8 mouse cellular contexts compared by ENCODE assay signal in the genomic region with DNA sequence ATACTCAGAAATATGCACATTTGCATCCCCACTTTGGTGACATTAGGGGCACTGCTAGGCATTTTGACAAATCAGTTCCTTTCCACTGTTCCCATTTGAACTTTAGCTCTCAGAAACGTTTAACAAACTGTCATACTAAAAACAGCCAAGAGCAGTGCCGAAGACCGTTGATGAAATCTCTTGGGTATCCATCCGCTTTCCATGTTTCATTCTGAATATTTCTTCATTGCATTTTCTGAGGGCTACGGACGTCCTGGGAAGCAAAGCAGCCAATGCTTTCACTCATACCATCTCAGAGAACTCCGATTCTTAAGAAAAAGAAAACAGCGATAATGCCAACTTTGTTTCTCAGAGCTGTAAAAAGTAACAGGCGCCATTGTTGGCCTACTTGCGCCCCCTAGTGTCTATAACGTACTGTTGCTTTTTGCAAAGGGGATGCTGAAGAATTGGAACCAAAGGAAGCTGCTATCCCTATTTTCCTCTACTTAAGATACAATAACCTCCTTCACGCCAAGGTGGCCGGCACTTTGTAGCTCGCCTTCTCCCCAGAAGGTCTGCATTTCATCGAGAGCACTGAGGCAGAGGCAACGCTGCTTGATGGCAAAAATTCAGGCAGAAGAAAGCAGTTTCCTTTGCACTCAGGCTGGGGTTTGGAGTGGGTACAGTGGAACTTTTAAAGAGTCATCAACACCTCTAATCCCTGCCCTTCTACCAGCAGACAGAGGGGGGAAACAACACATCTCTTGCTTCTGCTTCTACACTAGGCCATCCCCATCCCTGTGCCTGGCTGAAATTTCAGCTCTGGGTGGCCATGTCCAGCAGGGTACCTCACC.
DNase-seq lines count a peak whose midpoint lies in the region; ATAC-seq and TF ChIP-seq lines count a peak whose summit lies in the region.

No protein-coding gene starts in this region.

- peak; percentile 21; the same call in 1 of the 2 replicates for ATAC-seq in forebrain, embryonic 16.5 days
- no peak for ATAC-seq in liver, embryonic 14.5 days (ENCODE audit: insufficient read depth)
- ATAC-seq in neural tube, embryonic 13.5 days (ENCODE audit: low read depth) = peak; percentile 13; the same call in 1 of the 2 replicates

- no peak overlapping the region for H3K9ac ChIP-seq in forebrain, embryonic 16.5 days (replicated peaks; ENCODE audit: low read depth, low read length)
- H3K9ac ChIP-seq in liver, embryonic 14.5 days (replicated peaks) = no peak overlapping the region
- peak overlapping the region; percentile 53; the same call in 1 of the 2 replicates for H3K9ac ChIP-seq in neural tube, embryonic 13.5 days

- peak; percentile 71 for TF ChIP-seq CTCF in liver, embryonic 14.5 days (IDR thresholded peaks at IDR 0.05; ENCODE audit: low read depth)

- no peak overlapping the region for H3K27ac ChIP-seq in forebrain, embryonic 16.5 days (ENCODE audit: low read length)
- H3K27ac ChIP-seq in liver, embryonic 14.5 days = no peak overlapping the region
- peak overlapping the region; percentile 39 for H3K27ac ChIP-seq in neural tube, embryonic 13.5 days (replicated peaks)

- intact Hi-C loops in heart, postnatal 14 days (cut with DNase I) = loop anchor here (2.0 to 10.0 kb wide), 5 partner anchors 156 to 1609 kb away; no protein-coding TSS in a partner anchor

- peaks cover 7% of the 10 kb centered on the region; the same call in 1 of the 2 replicates for H3K27me3 ChIP-seq in forebrain, embryonic 16.5 days (replicated peaks; ENCODE audit: control insufficient read depth, insufficient read depth, low read length)
- H3K27me3 ChIP-seq in liver, embryonic 14.5 days (ENCODE audit: control insufficient read depth, insufficient read depth, low read length) = no peaks in the 10 kb centered on the region
- H3K27me3 ChIP-seq in neural tube, embryonic 13.5 days = peaks cover 7% of the 10 kb centered on the region; the same call in 1 of the 2 replicates

- H3K9me3 ChIP-seq in forebrain, embryonic 16.5 days (ENCODE audit: control insufficient read depth, low read length) = no peaks in the 10 kb centered on the region
- H3K9me3 ChIP-seq in liver, embryonic 14.5 days (ENCODE audit: control insufficient read depth, low read length) = no peaks in the 10 kb centered on the region
- no peaks in the 10 kb centered on the region for H3K9me3 ChIP-seq in neural tube, embryonic 13.5 days

- H3K4me1 ChIP-seq in forebrain, embryonic 16.5 days (replicated peaks; ENCODE audit: control insufficient read depth, insufficient read depth, low read length) = peaks cover 6% of the 10 kb centered on the region
- no peaks in the 10 kb centered on the region for H3K4me1 ChIP-seq in liver, embryonic 14.5 days (replicated peaks; ENCODE audit: control insufficient read depth in 2 of 2, insufficient read depth in 2 of 2, low read length in 1 of 2)
- peaks cover 51% of the 10 kb centered on the region for H3K4me1 ChIP-seq in neural tube, embryonic 13.5 days (replicated peaks)

- H3K4me2 ChIP-seq in forebrain, embryonic 16.5 days (ENCODE audit: low read length) = peak overlapping the region; percentile 23
- no peak overlapping the region for H3K4me2 ChIP-seq in liver, embryonic 14.5 days (ENCODE audit: low read depth)
- H3K4me2 ChIP-seq in neural tube, embryonic 13.5 days = peak overlapping the region; percentile 50

- no peak overlapping the region for H3K4me3 ChIP-seq in forebrain, embryonic 16.5 days (replicated peaks; ENCODE audit: low read length)
- H3K4me3 ChIP-seq in liver, embryonic 14.5 days (ENCODE audit: insufficient read depth in 1 of 2, low read depth in 2 of 2, low read length in 2 of 2) = no peak overlapping the region; a peak in 1 of 4 replicates
- H3K4me3 ChIP-seq in neural tube, embryonic 13.5 days = peak overlapping the region; percentile 23

- no peaks in the 10 kb centered on the region for H3K36me3 ChIP-seq in forebrain, embryonic 16.5 days (ENCODE audit: control insufficient read depth, insufficient read depth)
- H3K36me3 ChIP-seq in liver, embryonic 14.5 days (replicated peaks; ENCODE audit: control insufficient read depth, insufficient read depth, low read depth) = no peaks in the 10 kb centered on the region
- no peaks in the 10 kb centered on the region for H3K36me3 ChIP-seq in neural tube, embryonic 13.5 days

- WGBS in forebrain, embryonic 16.5 days = 13% methylated on average over 16 of the region's 16 CpGs
- 18% methylated on average over 16 of the region's 16 CpGs for WGBS in liver, embryonic 14.5 days (ENCODE audit: insufficient replicate concordance)
- WGBS in neural tube, embryonic 13.5 days = 8% methylated on average over 16 of the region's 16 CpGs

- DNase-seq in Muller cell, postnatal 12 days (ENCODE audit: inconsistent ontology term) = peak; percentile 63
- peak; percentile 63 to 67 for DNase-seq in cerebellum, adult 18-20 months
- DNase-seq in heart, postnatal 14 days = peak; percentile 48 to 72
- DNase-seq in layer of hippocampus, adult 11-12 months (ENCODE audit: low spot score) = peak; percentile 71
- DNase-seq in liver, embryonic 14.5 days (ENCODE audit: low read depth in 3 of 3, low spot score in 3 of 3) = peak in 2 of 3 experiments; percentile 7 to 9
- peak; percentile 44 for DNase-seq in thymus, postnatal 14 days

- no peak for TF ChIP-seq EP300 in liver, embryonic 14.5 days (IDR thresholded peaks at IDR 0.05; ENCODE audit: low read depth)

Comparison
In these comparisons a context has a peak if more than half of its experiments do, and no peak if none do; other contexts are left out.
1. DNase-seq: peak in every context shown above with its lines; median percentile 71 in layer of hippocampus, adult 11-12 months; 65 in cerebellum, adult 18-20 months; 63 in Muller cell, postnatal 12 days; 60 in heart, postnatal 14 days; 44 in thymus, postnatal 14 days; 8 in liver, embryonic 14.5 days.